Mouse (Mus musculus) CH12.LX (cell line): ENCODE data around the gene Tnni1.

Experiments used
- CTCF ChIP-seq, 2 experiments: IDR thresholded peaks in 1 of 2; conservative IDR thresholded peaks in 1 of 2; 2 replicates each; pipeline ENCODE4 v1.5.1; 2011 to 2012; ENCODE audit warnings: low read depth in 2 of 2, low read length in 2 of 2, improper control_type of control experiment in 1 of 2, inconsistent platforms in 1 of 2, mild to moderate bottlenecking in 1 of 2, moderate library complexity in 1 of 2
- ELF1 ChIP-seq: IDR thresholded peaks from 2 replicates; pipeline ENCODE4 v1.6.1; 2014; ENCODE audit warnings: low read depth, mild to moderate bottlenecking, inconsistent platforms, low read length, improper control_type of control experiment
- EP300 ChIP-seq: IDR thresholded peaks from 2 replicates; pipeline ENCODE4 v1.6.1; 2011; ENCODE audit warnings: low read length, improper control_type of control experiment
- ETS1 ChIP-seq: conservative IDR thresholded peaks from 2 replicates; pipeline ENCODE4 v1.6.1; 2012; ENCODE audit warnings: low read depth, mild to moderate bottlenecking, inconsistent platforms, low read length, improper control_type of control experiment, moderate library complexity
- MAX ChIP-seq: IDR thresholded peaks from 2 replicates; pipeline ENCODE4 v1.6.1; 2011; ENCODE audit warnings: low read length, improper control_type of control experiment
- POLR2A ChIP-seq: IDR thresholded peaks from 2 replicates; pipeline ENCODE4 v1.6.1; 2011; ENCODE audit warnings: low read depth, mild to moderate bottlenecking, improper control_type of control experiment, low read length
- TCF12 ChIP-seq: IDR thresholded peaks from 2 replicates; pipeline ENCODE4 v1.6.1; 2014; ENCODE audit warnings: low read depth, mild to moderate bottlenecking, inconsistent platforms, low read length, improper control_type of control experiment
- ZKSCAN1 ChIP-seq: IDR thresholded peaks from 2 replicates; pipeline ENCODE4 v1.6.1; 2012; ENCODE audit warnings: low read depth, inconsistent platforms, low read length, improper control_type of control experiment, borderline replicate concordance
- ZMIZ1 ChIP-seq: IDR thresholded peaks from 2 replicates; pipeline ENCODE4 v1.6.1; 2012; ENCODE audit warnings: low read depth, mild to moderate bottlenecking, inconsistent platforms, low read length, improper control_type of control experiment
- ZNF384 ChIP-seq: IDR thresholded peaks from 2 replicates; pipeline ENCODE4 v1.6.1; 2012; ENCODE audit warnings: low read depth, low read length, improper control_type of control experiment, inconsistent platforms

- no peak for TF ChIP-seq ZKSCAN1
- no peak for TF ChIP-seq CTCF (conservative IDR thresholded peaks at IDR 0.05 in 1 of 2, IDR thresholded peaks at IDR 0.05 in 1 of 2; ENCODE audit: low read depth in 2 of 2, low read length in 2 of 2)
- no peak for TF ChIP-seq EP300
- TF ChIP-seq ELF1 = no peak
- TF ChIP-seq MAX = no peak
- no peak for TF ChIP-seq POLR2A
- no peak for TF ChIP-seq ETS1
- TF ChIP-seq ZNF384 = no peak
- TF ChIP-seq TCF12 = no peak
- TF ChIP-seq ZMIZ1 = no peak
Measured at GRCm38 (mm10) chr1:135812205-135812604, 33.0 kb downstream of the Tnni1 start.
